Mouse (Mus musculus): Measurements from ENCODE around the gene Ganab. TPM values are rescaled to one million over a fixed set of nuclear protein-coding genes. Genes with fewer than 3 reads are reported as not detected.
"Not testable (repeated sequence)": the region's sequence is repeated elsewhere in the genome, so short reads cannot be mapped to it uniquely, and the experiment has no call there.

The Ganab gene
- polyA plus RNA-seq (2015; fragmentation: Nextera tagmentation; extraction: Ambion mirVana), result 97.4 and 102 TPM in 2 replicates

DNA sequence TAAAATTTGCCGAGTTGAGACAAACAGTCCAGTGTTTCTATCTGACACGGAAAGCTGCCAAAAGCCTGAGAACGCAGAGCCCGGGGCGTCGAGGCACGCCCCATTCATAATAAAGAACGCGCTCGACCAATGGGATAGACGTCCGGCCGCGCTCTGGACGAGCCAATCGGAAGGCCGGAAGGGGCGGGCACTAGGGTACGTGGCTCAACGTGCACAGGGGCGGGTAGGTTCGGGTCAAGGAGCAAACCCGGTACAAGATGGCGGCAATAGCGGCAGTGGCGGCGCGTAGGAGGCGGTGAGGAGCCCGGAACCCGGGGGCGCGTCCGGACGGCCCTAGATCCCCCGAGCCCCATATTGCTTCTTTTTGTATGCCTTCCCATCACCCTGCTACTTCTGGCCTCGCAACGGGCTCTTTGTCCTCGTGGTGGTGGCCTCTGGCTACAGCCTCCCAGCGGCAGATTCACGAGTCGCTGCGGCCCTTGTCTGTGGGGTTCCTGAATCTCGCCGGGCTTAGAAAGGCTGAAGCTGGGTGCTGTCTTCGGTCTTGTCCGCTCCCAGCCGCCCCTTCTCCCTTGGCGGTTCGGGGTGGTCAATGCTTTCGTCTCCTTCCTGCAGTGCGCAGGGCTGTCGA, at the start of gene Ganab:
Gene Ganab, plus strand, starts transcription at position 207 of the 631 bp plus-strand sequence.
- Histone ChIP-seq H3K4me2 (peak within 1 kb of the TSS; percentile 64), H3K27me3 (no peaks in the 10 kb centered on the region), H3K4me3 (peak within 1 kb of the TSS; percentile 91), H3K27ac (peak within 1 kb of the TSS; percentile 91), H3K9me3 (no peaks in the 10 kb centered on the region), H3K36me3 (peaks cover 33% of the 10 kb centered on the region), H3K9ac (peak within 1 kb of the TSS; percentile 93), H3K4me1 (peaks cover 37% of the 10 kb centered on the region)
- under 1% methylated on average over 53 of the region's 53 CpGs for WGBS
- ATAC-seq (ENCODE audit: insufficient number of reproducible peaks, low FRiP score, low TSS enrichment, low read depth), result peak; percentile 98

GRCm38 (mm10) chr19:8848356-8848755, 49.5 kb upstream of the Ganab start:
- Histone ChIP-seq H3K4me1 (peaks cover 16% of the 10 kb centered on the region), H3K9ac (no peak overlapping the region), H3K4me3 (no peak overlapping the region), H3K27ac (no peak overlapping the region), H3K36me3 (peaks cover 34% of the 10 kb centered on the region), H3K27me3 (no peaks in the 10 kb centered on the region), H3K4me2 (no peak overlapping the region), H3K9me3 (no peaks in the 10 kb centered on the region)
- 75% methylated on average over 5 of the region's 5 CpGs for WGBS
- ATAC-seq (ENCODE audit: insufficient number of reproducible peaks, low FRiP score, low TSS enrichment, low read depth), result no peak

GRCm38 (mm10) chr19:8850402-8850901, 47.4 kb upstream of the Ganab start, which contains the start of gene Lrrn4cl:
Gene Lrrn4cl, plus strand, starts transcription at chr19:8850768.
- WGBS, result 8% methylated on average over 7 of the region's 7 CpGs
- H3K9ac ChIP-seq, result no peak within 1 kb of the TSS
- no peak within 1 kb of the TSS for H3K4me3 ChIP-seq
- H3K27ac ChIP-seq, result peak within 1 kb of the TSS; percentile 65
- ATAC-seq (ENCODE audit: insufficient number of reproducible peaks, low FRiP score, low TSS enrichment, low read depth), result peak; percentile 49; the same call in 1 of the 2 replicates
- peaks cover 16% of the 10 kb centered on the region for H3K4me1 ChIP-seq
- no peak within 1 kb of the TSS for H3K4me2 ChIP-seq
- no peaks in the 10 kb centered on the region for H3K9me3 ChIP-seq
- no peaks in the 10 kb centered on the region for H3K27me3 ChIP-seq
- H3K36me3 ChIP-seq, result peaks cover 31% of the 10 kb centered on the region

DNA sequence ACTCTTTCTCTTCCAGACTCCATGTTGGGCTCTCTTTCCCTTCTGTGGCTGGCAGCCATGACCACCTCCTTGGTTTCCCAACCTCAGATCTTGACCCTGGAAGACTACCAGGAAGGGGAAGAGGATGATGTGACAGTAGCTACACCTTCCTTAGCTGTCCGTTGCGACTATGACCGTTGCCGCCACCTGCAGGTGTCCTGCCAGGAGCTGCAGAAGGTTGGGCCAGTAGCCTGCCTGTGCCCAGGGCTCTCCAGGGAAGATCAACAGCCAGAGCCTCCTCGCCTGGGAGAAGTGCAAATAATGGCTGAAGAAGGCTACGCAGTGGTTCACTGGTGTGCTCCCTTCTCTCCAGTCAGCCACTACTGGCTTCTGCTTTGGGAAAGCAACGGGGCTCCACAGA, 46.2 kb upstream of the Ganab start:
- no peaks in the 10 kb centered on the region for H3K27me3 ChIP-seq
- ATAC-seq (ENCODE audit: insufficient number of reproducible peaks, low FRiP score, low TSS enrichment, low read depth), result no peak
- peaks cover 19% of the 10 kb centered on the region for H3K36me3 ChIP-seq
- no peaks in the 10 kb centered on the region for H3K9me3 ChIP-seq
- H3K9ac ChIP-seq, result no peak overlapping the region
- H3K4me2 ChIP-seq, result no peak overlapping the region
- 52% methylated on average over 7 of the region's 7 CpGs for WGBS
- H3K4me1 ChIP-seq, result peaks cover 16% of the 10 kb centered on the region
- H3K4me3 ChIP-seq, result no peak overlapping the region
- H3K27ac ChIP-seq, result no peak overlapping the region

- Histone ChIP-seq H3K27me3 (no peaks in the 10 kb centered on the region), H3K9me3 (no peaks in the 10 kb centered on the region), H3K4me3 (no peak overlapping the region), H3K36me3 (peaks cover 12% of the 10 kb centered on the region), H3K4me2 (no peak overlapping the region), H3K27ac (no peak overlapping the region), H3K9ac (no peak overlapping the region), H3K4me1 (peaks cover 16% of the 10 kb centered on the region)
- ATAC-seq (ENCODE audit: insufficient number of reproducible peaks, low FRiP score, low TSS enrichment, low read depth), result no peak
- WGBS, result 43% methylated on average over 10 of the region's 10 CpGs
Measured at GRCm38 (mm10) chr19:8852236-8852928, 45.5 kb upstream of the Ganab start.

- no peak overlapping the region for H3K9ac ChIP-seq
- H3K4me2 ChIP-seq, result no peak overlapping the region
- no peak overlapping the region for H3K4me3 ChIP-seq
- H3K27ac ChIP-seq, result no peak overlapping the region
- no peaks in the 10 kb centered on the region for H3K27me3 ChIP-seq
- peaks cover 16% of the 10 kb centered on the region for H3K4me1 ChIP-seq
- no peak for ATAC-seq (ENCODE audit: insufficient number of reproducible peaks, low FRiP score, low TSS enrichment, low read depth)
- peaks cover 6% of the 10 kb centered on the region; the same call in 1 of the 2 replicates for H3K36me3 ChIP-seq
- no peaks in the 10 kb centered on the region for H3K9me3 ChIP-seq
- 83% methylated on average over 3 of the region's 3 CpGs for WGBS
Measured at GRCm38 (mm10) chr19:8853117-8853516, 44.8 kb upstream of the Ganab start.

DNA sequence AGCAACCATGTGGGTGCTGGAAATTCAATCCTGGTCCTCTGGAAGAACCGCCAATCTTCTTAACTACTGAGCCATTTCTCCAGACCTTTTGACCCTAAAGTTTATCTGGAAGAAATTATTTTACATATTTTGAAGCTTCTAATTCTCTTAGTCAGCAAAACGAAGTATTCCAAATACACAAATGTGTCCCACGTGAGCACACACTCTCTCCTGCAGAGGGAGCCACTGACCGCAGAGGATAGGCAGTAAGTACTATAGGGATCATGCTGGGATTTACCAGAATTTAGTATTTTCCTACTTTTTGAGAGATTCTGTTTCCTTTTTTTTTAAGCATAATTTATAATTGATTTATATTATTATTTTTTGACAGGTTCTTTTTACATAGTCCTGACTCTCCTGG, 40.2 kb upstream of the Ganab start:
- H3K36me3 ChIP-seq, result no peaks in the 10 kb centered on the region
- H3K9ac ChIP-seq, result no peak overlapping the region
- no peaks in the 10 kb centered on the region for H3K4me1 ChIP-seq
- no peak overlapping the region for H3K4me2 ChIP-seq
- H3K27me3 ChIP-seq, result no peaks in the 10 kb centered on the region
- 38% methylated on average over 4 of the region's 4 CpGs for WGBS
- no peak overlapping the region for H3K27ac ChIP-seq
- ATAC-seq (ENCODE audit: insufficient number of reproducible peaks, low FRiP score, low TSS enrichment, low read depth), result no peak
- H3K4me3 ChIP-seq, result no peak overlapping the region
- H3K9me3 ChIP-seq, result no peaks in the 10 kb centered on the region

DNA sequence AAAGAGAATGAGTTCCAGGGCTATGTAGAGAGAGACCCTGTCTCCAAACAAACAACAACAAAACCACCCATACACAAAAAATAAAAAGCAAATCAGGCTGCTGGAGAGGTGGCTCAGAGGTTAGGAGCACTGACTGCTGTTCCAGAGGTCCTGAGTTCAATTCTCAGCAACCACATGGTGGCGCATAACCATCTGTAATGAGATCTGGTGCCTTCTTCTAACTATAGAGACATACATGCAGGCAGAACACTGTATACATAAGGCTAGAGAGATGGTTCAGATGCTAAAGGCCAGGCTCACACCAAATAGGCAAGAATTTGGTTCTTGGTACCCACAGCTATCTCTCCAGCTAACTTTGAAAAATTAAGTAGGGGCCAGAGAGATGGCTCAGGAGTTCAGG, 38.9 kb upstream of the Ganab start:
- Histone ChIP-seq H3K9me3 (no peaks in the 10 kb centered on the region), H3K4me3 (no peak overlapping the region), H3K4me1 (no peaks in the 10 kb centered on the region), H3K27me3 (no peaks in the 10 kb centered on the region), H3K27ac (no peak overlapping the region), H3K9ac (no peak overlapping the region), H3K36me3 (no peaks in the 10 kb centered on the region), H3K4me2 (no peak overlapping the region)
- ATAC-seq (ENCODE audit: insufficient number of reproducible peaks, low FRiP score, low TSS enrichment, low read depth), result no peak
- 26% methylated on average over 1 of the region's 1 CpGs for WGBS

DNA sequence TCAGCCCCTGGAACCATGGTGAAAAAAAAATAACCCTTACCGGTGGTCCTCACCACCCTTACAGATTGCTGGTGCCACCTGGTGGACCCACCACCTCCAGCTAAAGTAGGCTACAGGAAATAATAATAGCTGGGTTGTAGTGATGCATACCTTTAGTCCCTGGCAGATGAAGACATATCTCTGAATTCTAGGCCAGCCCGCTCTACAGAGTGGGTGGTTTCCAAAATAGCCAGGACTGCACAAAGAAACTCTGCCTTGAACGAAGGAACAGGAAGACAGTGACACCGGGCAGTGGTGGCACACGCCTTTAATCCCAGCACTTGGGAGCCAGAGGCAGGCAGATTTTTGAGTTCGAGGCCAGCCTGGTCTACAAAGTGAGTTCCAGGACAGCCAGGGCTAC, 33.6 kb upstream of the Ganab start:
- Histone ChIP-seq H3K36me3 (no peaks in the 10 kb centered on the region), H3K9ac (no peak overlapping the region), H3K4me1 (no peaks in the 10 kb centered on the region), H3K9me3 (no peaks in the 10 kb centered on the region), H3K27ac (no peak overlapping the region), H3K4me2 (no peak overlapping the region), H3K27me3 (no peaks in the 10 kb centered on the region), H3K4me3 (no peak overlapping the region)
- ATAC-seq (ENCODE audit: insufficient number of reproducible peaks, low FRiP score, low TSS enrichment, low read depth), result no peak
- 83% methylated on average over 6 of the region's 6 CpGs for WGBS

DNA sequence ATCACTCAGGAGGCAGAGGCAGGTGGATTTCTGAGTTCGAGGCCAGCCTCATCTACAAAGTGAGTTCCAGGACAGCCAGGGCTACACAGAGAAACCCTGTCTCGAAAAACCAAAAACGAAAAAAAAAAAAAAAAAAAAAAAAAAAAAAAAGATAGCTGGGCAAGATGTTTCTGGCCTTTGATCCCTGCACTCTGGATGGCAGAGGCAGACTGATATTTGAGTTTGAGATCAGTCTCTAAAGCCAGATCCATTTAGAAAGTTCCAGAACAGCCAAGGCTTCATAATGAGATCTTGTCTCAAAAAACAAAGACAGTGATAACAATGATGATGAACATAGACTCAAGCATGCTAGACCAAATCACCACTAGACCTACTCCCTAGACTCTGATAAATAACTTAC, 27.5 kb upstream of the Ganab start:
- not testable (repeated sequence) for H3K27ac ChIP-seq; H3K4me3 ChIP-seq; H3K27me3 ChIP-seq; ATAC-seq (ENCODE audit: insufficient number of reproducible peaks, low FRiP score, low TSS enrichment, low read depth); H3K9me3 ChIP-seq; H3K9ac ChIP-seq
- WGBS, result 80% methylated on average over 3 of the region's 3 CpGs
- Histone ChIP-seq H3K4me2 (peak overlapping the region; percentile 83; the same call in 1 of the 2 replicates), H3K36me3 (peaks cover 24% of the 10 kb centered on the region), H3K4me1 (peaks cover 10% of the 10 kb centered on the region)

- no peak for ATAC-seq (ENCODE audit: insufficient number of reproducible peaks, low FRiP score, low TSS enrichment, low read depth)
- 49% methylated on average over 9 of the region's 9 CpGs for WGBS
- H3K36me3 ChIP-seq, result peaks cover 27% of the 10 kb centered on the region
- H3K27ac ChIP-seq, result peak overlapping the region; percentile 74
- H3K9ac ChIP-seq, result peak overlapping the region; percentile 97
- peak overlapping the region; percentile 99 for H3K4me3 ChIP-seq
- peaks cover 10% of the 10 kb centered on the region for H3K4me1 ChIP-seq
- no peaks in the 10 kb centered on the region for H3K9me3 ChIP-seq
- H3K4me2 ChIP-seq, result peak overlapping the region; percentile 83
- no peaks in the 10 kb centered on the region for H3K27me3 ChIP-seq
Measured at GRCm38 (mm10) chr19:8870838-8871237, 27.0 kb upstream of the Ganab start.

All from limb, embryonic 15.5 days (tissue).